Mouse (Mus musculus): ENCODE data around the gene 1700011L22Rik.

Gene 1700011L22Rik

GRCm38 (mm10) chr8:79248470-79248869 is at the start of gene 1700011L22Rik:
Gene 1700011L22Rik (minus strand): TSS chr8:79248570.
- no peak for DNase-seq

GRCm38 (mm10) chr8:79297763-79298162 is 49.4 kb upstream of the 1700011L22Rik start:
- peak; percentile 81 for DNase-seq

GRCm38 (mm10) chr8:79295276-79296105 is 47.1 kb upstream of the 1700011L22Rik start:
- no peak for DNase-seq

DNA sequence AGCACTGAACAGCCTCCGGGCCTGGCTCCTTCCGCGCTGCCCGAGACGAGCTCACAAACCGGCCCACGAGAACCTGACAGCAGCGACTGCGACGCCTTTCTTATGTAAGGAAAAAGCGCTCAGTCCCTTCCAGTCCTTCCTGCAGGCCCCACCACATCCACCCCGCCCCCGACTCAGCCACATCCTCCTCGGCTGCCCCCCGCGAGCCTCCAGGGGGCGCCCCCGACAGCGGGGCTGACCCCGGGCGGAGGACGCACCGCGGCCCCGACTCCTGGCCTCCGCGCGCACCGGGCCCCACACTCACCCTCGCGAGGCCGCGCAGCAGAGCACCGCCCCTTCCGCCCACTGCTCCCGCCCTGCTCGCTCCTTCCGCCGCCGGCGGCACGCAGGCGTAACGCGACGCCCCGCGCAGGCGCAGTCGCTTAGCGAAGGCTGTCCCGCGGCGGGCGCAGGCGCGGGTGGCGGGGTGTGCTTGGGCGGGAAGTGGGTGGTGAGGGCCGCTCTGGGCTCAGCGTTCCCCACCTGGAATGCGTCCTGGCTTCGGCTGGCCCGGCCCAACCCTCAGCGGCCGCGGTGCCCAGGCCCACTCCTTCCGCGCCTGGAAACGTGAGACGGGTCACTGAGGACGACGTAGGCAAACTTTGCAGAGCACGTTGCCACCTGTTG is 46.4 kb upstream of the 1700011L22Rik start, which contains the start of gene Mmaa:
Gene Mmaa, minus strand, starts transcription at position 328 of the 666 bp plus-strand sequence.
- peak; percentile 97 for DNase-seq

- DNase-seq, result no peak
Measured at GRCm38 (mm10) chr8:79293841-79294240, 45.5 kb upstream of the 1700011L22Rik start.

GRCm38 (mm10) chr8:79292712-79293264 is 44.4 kb upstream of the 1700011L22Rik start:
- no peak for DNase-seq

DNA sequence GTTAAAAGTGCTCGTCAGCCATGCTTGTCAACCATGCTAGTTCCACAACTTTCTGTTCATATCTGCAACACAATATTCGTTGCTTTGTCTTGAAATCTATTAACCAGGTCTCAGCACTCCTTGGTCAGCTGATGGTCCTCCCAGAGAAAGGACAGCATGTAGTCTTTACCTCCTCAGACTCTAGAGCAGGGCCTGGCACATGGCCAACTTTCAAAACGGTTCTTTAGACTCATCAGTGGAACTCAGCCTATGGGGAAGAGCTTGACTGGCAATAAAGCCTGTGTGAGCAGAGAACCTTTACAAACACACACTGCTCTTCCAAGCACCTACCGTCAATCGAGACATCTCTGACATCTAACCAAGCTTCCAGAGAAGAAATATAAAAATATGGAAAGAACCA is 41.2 kb upstream of the 1700011L22Rik start:
- peak; percentile 11 for DNase-seq

DNA sequence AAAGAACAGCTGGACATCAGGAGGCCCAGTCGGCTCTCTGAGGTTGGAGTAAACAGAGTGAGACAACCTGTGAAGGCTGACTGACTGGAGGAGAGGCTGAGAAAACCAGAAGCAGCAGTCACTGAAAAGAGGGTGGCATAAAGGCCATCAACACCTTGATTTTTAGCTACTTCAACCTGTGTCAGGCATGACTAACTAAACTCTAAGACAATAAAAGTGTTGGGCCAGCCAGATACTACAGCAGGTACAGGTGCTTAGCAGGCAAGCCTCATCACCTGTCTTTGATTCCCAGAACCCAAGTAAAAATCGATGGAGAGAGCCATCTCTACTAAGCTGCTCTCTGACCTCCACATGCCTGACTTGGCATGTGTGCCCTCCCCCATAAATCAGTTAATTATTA is 40.3 kb upstream of the 1700011L22Rik start:
- no peak for DNase-seq

DNA sequence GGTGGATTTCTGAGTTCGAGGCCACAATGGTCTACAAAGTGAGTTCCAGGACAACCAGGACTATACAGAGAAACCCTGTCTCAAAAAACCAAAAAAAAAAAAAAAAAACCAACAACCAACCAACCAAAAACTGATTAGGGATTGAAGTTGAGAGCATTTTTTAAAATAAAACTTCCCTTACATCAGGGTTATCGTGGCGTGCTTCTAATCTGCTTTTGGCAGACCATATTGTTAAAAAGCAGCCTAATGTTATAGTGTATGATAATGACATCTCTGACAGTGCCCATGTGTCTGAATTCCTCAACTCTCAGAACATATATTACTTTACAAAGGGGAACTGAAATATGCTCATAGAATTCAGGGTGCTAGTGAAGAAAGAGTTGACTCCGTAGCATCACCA is 39.9 kb upstream of the 1700011L22Rik start:
- DNase-seq, result no peak

DNA sequence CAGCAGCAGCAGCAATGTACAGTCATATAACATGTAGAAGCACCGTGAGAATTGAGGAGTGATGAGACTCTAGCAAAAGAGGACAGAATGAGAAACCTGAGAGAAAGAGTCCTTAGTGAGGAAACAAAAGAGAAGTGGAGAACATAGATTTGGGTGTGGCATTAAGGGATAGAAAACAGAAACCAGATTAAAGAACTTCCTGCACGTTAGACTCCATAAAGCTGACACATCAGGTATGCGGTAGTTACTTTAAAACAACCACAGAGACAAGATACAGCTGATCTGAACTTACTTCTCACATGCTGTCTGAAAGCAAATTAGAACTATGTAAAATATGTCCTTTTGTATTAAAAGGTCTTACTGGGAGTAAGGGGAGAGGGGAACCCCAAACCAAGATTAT is 38.1 kb upstream of the 1700011L22Rik start:
- no peak for DNase-seq

GRCm38 (mm10) chr8:79284626-79285025 is 36.3 kb upstream of the 1700011L22Rik start:
- no peak for DNase-seq

DNA sequence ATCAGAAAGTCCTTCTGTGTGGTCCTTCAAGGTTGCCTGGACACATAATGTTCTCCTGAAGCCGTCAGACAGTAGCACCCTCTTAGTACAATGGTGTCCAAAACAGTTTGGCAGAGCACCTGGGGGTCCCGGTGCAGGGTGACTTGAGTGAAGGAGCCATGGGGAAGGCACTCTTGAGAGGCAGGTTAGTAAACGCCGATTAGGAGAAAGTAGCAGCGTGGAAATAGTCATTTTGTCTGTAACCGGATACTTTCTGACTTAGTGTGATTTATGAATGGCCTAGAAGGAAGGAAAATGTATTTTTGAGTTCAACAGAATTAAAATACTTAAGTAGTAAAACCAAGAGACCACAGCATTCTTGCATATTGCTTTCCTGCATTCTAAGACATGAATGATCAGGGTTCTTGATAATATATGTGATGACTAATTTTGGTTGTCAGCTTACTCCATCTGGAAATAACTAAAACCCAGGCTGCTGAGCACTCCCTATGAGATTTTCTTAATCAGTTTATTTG is 33.1 kb upstream of the 1700011L22Rik start:
- no peak for DNase-seq

DNA sequence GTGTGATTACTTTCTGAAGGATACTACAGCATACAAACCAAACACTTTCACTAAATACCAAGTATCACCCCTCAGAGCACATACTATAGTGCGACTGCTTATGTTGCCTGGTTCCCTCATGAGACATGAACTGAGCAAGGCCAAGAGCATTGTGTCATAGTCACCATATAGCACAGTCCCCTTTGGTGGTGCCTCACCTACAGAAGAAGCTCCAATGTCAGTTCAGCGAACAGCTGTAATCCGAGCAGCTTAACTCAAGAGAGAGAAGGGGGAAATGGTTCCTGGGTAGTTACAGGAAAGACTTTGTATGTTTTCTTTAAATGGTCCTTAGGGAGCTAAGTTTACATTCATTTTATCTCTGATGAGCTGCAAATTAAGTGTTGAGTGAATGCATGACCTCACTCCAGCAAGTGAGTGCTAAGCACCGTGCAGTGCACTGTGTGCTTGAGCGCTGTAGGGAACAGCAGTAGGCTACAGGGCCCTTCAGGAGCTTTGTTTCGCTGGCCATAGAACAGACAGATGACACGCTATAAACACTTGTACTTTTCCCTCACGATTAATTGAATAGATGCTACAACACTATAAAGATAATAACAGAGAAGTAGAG is 29.0 kb upstream of the 1700011L22Rik start:
- DNase-seq, result no peak

- DNase-seq, result no peak
Measured at GRCm38 (mm10) chr8:79274940-79275339, 26.6 kb upstream of the 1700011L22Rik start.

- no peak for DNase-seq
Measured at GRCm38 (mm10) chr8:79273776-79274175, 25.4 kb upstream of the 1700011L22Rik start.

DNA sequence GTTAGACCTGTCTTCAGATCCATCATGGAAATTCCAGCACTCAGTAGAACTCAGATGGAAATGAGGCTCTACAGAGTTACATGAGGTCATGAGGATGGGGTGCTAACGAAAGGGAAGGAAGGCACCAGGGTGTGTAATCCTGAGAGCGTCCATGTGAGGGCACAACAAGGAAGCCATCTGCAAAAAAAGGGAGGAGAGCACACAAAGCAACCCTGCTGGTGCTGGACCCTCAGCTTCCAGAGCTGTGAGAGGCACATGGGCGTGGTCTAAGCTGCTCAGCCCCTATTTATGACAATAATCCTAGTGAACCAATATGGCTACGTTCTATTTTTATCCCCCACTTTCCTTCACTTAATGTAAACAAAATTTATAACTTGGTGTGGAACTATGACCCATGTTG is 24.3 kb upstream of the 1700011L22Rik start:
- DNase-seq, result no peak

- peak; percentile 34 for DNase-seq
Measured at GRCm38 (mm10) chr8:79268921-79269320, 20.6 kb upstream of the 1700011L22Rik start.

GRCm38 (mm10) chr8:79261920-79262319 is 13.6 kb upstream of the 1700011L22Rik start:
- DNase-seq, result no peak

- no peak for DNase-seq
Measured at GRCm38 (mm10) chr8:79256076-79256705, 7.8 kb upstream of the 1700011L22Rik start.

- no peak for DNase-seq
Measured at GRCm38 (mm10) chr8:79253742-79254141, 5.4 kb upstream of the 1700011L22Rik start.

- DNase-seq, result no peak
Measured at GRCm38 (mm10) chr8:79243422-79243821, 4.9 kb downstream of the 1700011L22Rik start.

DNA sequence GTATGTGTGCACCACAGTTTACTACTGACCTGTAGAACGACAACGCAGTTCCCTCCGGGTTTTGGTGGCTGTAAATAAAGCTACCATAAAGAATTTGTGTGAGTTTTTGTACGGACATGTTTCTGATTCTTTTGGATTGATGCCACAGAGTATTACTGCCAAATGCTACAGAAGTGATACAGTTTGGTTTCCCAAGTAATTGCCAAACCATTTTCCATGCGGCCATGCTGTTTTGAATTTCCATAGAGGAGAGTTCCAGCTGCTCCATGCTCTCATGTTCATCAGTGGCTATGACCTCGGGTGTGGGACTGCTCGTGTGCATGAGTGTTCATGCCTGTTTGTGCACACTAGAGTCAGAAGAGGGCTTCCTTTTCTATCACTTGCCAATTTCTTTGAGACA is 8.4 kb downstream of the 1700011L22Rik start:
- no peak for DNase-seq

DNA sequence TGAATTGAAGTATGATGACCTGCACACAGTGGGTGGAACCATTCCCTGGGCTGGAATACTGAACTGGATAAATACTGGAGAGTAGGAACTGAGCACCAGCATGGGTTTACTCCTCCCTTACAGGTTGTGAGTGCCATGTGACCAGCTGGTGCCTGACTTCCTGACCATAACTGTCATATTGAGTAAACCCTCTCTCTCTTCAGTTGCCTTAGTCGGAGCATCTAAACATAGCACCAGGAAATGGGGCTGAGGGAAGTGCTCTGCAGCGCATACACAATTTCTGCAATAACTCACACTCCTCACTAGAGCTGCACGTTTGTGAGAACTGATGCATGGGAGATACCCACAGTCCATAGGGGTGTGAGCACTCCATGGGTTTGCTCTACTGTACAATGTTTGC is 9.1 kb downstream of the 1700011L22Rik start:
- DNase-seq, result no peak

All from kidney, adult 18-20 months (tissue).